Mouse (Mus musculus): Measurements from ENCODE around the gene Etl4.

DNA sequence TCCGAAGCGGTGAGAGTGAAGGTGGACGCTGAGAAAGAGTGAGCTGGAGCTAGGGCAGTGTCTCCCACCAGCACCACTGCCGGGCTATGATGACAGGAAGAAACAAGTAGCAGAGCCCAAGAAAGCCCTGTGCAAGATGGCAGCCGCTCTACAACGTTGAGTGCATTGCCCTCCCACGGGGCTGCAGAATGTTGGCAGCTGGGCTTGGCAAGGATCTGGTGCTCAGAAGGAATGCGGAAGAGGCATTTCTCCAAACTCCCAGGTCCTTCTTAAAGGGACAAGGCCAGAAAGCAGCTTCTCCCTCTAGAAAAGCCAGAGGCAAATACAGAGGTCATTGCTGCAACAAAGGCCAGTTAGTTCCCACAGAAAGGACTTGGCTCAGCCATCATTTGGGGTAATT, 901.9 kb downstream of the Etl4 start:
- TF ChIP-seq CTCF (IDR thresholded peaks at IDR 0.05) (no peak), POLR2A (IDR thresholded peaks at IDR 0.05; ENCODE audit: insufficient read depth, low read depth, low read length) (no peak)

Data from heart, adult 2 months (tissue).